Mouse (Mus musculus) urinary bladder, postnatal 4 days (tissue): Measurements from ENCODE around the gene 4931400O07Rik.

Experiments
- DNase-seq, 2 experiments: peaks; one replicate each; pipeline ENCODE4 v3.0.0; 2021 to 2022; ENCODE audit warnings: low spot score in 2 of 2

4931400O07Rik gene

GRCm38 (mm10) chrX:62467691-62468090 is at the start of gene 4931400O07Rik:
Gene 4931400O07Rik, plus strand, starts transcription at chrX:62467991.
- DNase-seq = no peak
